ENCODE assay signal across 9 mouse cellular contexts in genomic region chr5:45521601-45522000, GRCm38 (mm10). TPM values are rescaled to one million over a fixed set of nuclear protein-coding genes. Genes with fewer than 3 reads are reported as not detected.
A peak's percentile ranks its signal among the peaks of the same experiment; 100 is the strongest.
DNase-seq lines count a peak whose midpoint lies in the region; ATAC-seq and TF ChIP-seq lines count a peak whose summit lies in the region.
"Had no signal": no experiment of that assay in that cellular context is flagged by ENCODE, and none has a peak within 500 bp of the region (broad histone marks: within the 10 kb centered on the region; RNA-seq: fewer than 3 reads in every experiment).

No protein-coding gene starts in this region.

- TF ChIP-seq POLR2A in cortical plate, adult 2 months (IDR thresholded peaks at IDR 0.05; ENCODE audit: extremely low read depth, insufficient read depth, low read length) = no peak

- H3K4me2 ChIP-seq in heart, embryonic 14.5 days (ENCODE audit: low read length) = peak overlapping the region; percentile 97
- H3K4me2 ChIP-seq in hindbrain, postnatal 0 days (ENCODE audit: low read depth, low read length) = peak overlapping the region; percentile 95
- peak overlapping the region; percentile 91 for H3K4me2 ChIP-seq in midbrain, embryonic 14.5 days (ENCODE audit: low read length)

- H3K36me3 ChIP-seq in heart, embryonic 14.5 days (ENCODE audit: control insufficient read depth, insufficient read depth, low read length) = peaks cover 37% of the 10 kb centered on the region
- H3K36me3 ChIP-seq in hindbrain, postnatal 0 days (ENCODE audit: insufficient read depth, low read length) = peaks cover 18% of the 10 kb centered on the region
- peaks cover 33% of the 10 kb centered on the region for H3K36me3 ChIP-seq in midbrain, embryonic 14.5 days (ENCODE audit: control insufficient read depth, insufficient read depth, low read length)

- H3K9me3 ChIP-seq in heart, embryonic 14.5 days (ENCODE audit: control insufficient read depth, low read length) = no peaks in the 10 kb centered on the region
- H3K9me3 ChIP-seq in hindbrain, postnatal 0 days (ENCODE audit: low read length) = no peaks in the 10 kb centered on the region
- no peaks in the 10 kb centered on the region for H3K9me3 ChIP-seq in midbrain, embryonic 14.5 days (ENCODE audit: control insufficient read depth, low read length)

- ATAC-seq in heart, embryonic 14.5 days (ENCODE audit: insufficient number of reproducible peaks, insufficient read depth, low FRiP score, low read depth) = no peak
- no peak for ATAC-seq in hindbrain, postnatal 0 days
- no peak for ATAC-seq in midbrain, embryonic 14.5 days (ENCODE audit: low FRiP score, low TSS enrichment)

- no peak overlapping the region for H3K27ac ChIP-seq in heart, embryonic 14.5 days (replicated peaks in 1 of 2; ENCODE audit: control insufficient read depth in 1 of 2, insufficient read depth in 1 of 2, low read depth in 2 of 2, low read length in 2 of 2)
- H3K27ac ChIP-seq in cortical plate, adult 2 months (ENCODE audit: insufficient read depth, low read length) = no peak overlapping the region
- no peak overlapping the region for H3K27ac ChIP-seq in hindbrain, postnatal 0 days
- H3K27ac ChIP-seq in midbrain, embryonic 14.5 days (replicated peaks; ENCODE audit: low read depth, low read length) = no peak overlapping the region

- H3K27me3 ChIP-seq in heart, embryonic 14.5 days (ENCODE audit: control insufficient read depth, insufficient read depth, low read length) = no peaks in the 10 kb centered on the region
- H3K27me3 ChIP-seq in hindbrain, postnatal 0 days (ENCODE audit: insufficient read depth, low read length) = no peaks in the 10 kb centered on the region
- no peaks in the 10 kb centered on the region for H3K27me3 ChIP-seq in midbrain, embryonic 14.5 days (ENCODE audit: control insufficient read depth, insufficient read depth, low read length)

- peaks cover 2 to 12% of the 10 kb centered on the region in 2 experiments; a peak in 3 of 4 replicates for H3K4me1 ChIP-seq in heart, embryonic 14.5 days (ENCODE audit: control insufficient read depth in 2 of 2, insufficient read depth in 2 of 2, low read length in 2 of 2)
- peaks cover 5% of the 10 kb centered on the region for H3K4me1 ChIP-seq in cortical plate, adult 2 months (ENCODE audit: control insufficient read depth, insufficient read depth, low read length)
- H3K4me1 ChIP-seq in hindbrain, postnatal 0 days (ENCODE audit: insufficient read depth, low read length) = peaks cover 8% of the 10 kb centered on the region
- H3K4me1 ChIP-seq in midbrain, embryonic 14.5 days (ENCODE audit: control insufficient read depth, insufficient read depth, low read length) = peaks cover 10% of the 10 kb centered on the region

- WGBS in heart, embryonic 14.5 days = 92% methylated on average over 6 of the region's 6 CpGs
- WGBS in hindbrain, postnatal 0 days = 68% methylated on average over 6 of the region's 6 CpGs
- WGBS in midbrain, embryonic 14.5 days = 87% methylated on average over 6 of the region's 6 CpGs

- no peak for TF ChIP-seq CTCF in cortical plate, adult 2 months (IDR thresholded peaks at IDR 0.05; ENCODE audit: extremely low read depth, insufficient read depth, low read length)
- no peak for TF ChIP-seq CTCF in hindbrain, postnatal 0 days (IDR thresholded peaks at IDR 0.05; ENCODE audit: low read depth)

- no peak overlapping the region for H3K9ac ChIP-seq in heart, embryonic 14.5 days (ENCODE audit: low read length)
- H3K9ac ChIP-seq in hindbrain, postnatal 0 days (replicated peaks; ENCODE audit: low read length) = no peak overlapping the region; the same call in 1 of the 2 replicates
- H3K9ac ChIP-seq in midbrain, embryonic 14.5 days (replicated peaks; ENCODE audit: low read length) = no peak overlapping the region

- intact Hi-C loops in heart, postnatal 14 days (cut with DNase I) = loop anchor here (2.0 to 10.0 kb wide), 2 partner anchors 73 to 1297 kb away; partner anchors contain the start of gene Tapt1

- DNase-seq in heart, postnatal 14 days = no peak
- no peak for DNase-seq in hindbrain, postnatal 0 days (ENCODE audit: low spot score)
- no peak for DNase-seq in midbrain, embryonic 14.5 days
- no peak for DNase-seq in right cerebral cortex, postnatal 25 days
- no peak for DNase-seq in right cerebral cortex, adult 2 months (ENCODE audit: low spot score in 2 of 2)
- no peak for DNase-seq in layer of hippocampus, adult 11-12 months (ENCODE audit: low spot score)
- DNase-seq: adrenal gland, postnatal 25 days had no signal

- H3K4me3 ChIP-seq in heart, embryonic 14.5 days (ENCODE audit: control insufficient read depth in 1 of 2, insufficient read depth in 1 of 2, low read depth in 1 of 2, low read length in 2 of 2) = no peak overlapping the region
- 0 out of 2 replicates have a peak overlapping the region, but pooled peaks have one; percentile 59 for H3K4me3 ChIP-seq in cortical plate, adult 2 months (ENCODE audit: insufficient read depth, low read length)
- H3K4me3 ChIP-seq in hindbrain, postnatal 0 days (ENCODE audit: low read length) = no peak overlapping the region
- H3K4me3 ChIP-seq in midbrain, embryonic 14.5 days (replicated peaks; ENCODE audit: low read depth, low read length) = peak overlapping the region; percentile 97

RNA-seq across cellular contexts. Expression of gene Med28, which starts 1.6 kb away (rescaled TPM):
- polyA plus RNA-seq in heart, embryonic 14.5 days (2014; fragmentation: Nextera tagmentation; extraction: Ambion mirVana) = 175 and 193 TPM in 2 replicates
- 10 to 100 TPM; 44.3 to 48.4 TPM for total RNA-seq in heart, postnatal 14 days (2021)
- polyA plus RNA-seq in cortical plate, adult 2 months (2012; rRNA removed) = 128 and 130 TPM in 2 replicates
- total RNA-seq in hindbrain, postnatal 0 days (2014; rRNA removed) = 27.7 and 71.0 TPM in 2 replicates
- 222 and 232 TPM in 2 replicates for polyA plus RNA-seq in hindbrain, postnatal 0 days (2015; fragmentation: Nextera tagmentation; extraction: Ambion mirVana)
- 288 and 301 TPM in 2 replicates for polyA plus RNA-seq in midbrain, embryonic 14.5 days (2014; fragmentation: Nextera tagmentation; extraction: Ambion mirVana)

RNA-seq across cellular contexts. Expression of gene Lap3, which starts 28.4 kb away (rescaled TPM):
- polyA plus RNA-seq in heart, embryonic 14.5 days (2014; fragmentation: Nextera tagmentation; extraction: Ambion mirVana) = 70.5 and 70.6 TPM in 2 replicates
- total RNA-seq in heart, postnatal 14 days (2021) = 10 to 100 TPM; 68.9 to 75.3 TPM
- polyA plus RNA-seq in cortical plate, adult 2 months (2012; rRNA removed) = 50.7 and 57.8 TPM in 2 replicates
- total RNA-seq in hindbrain, postnatal 0 days (2014; rRNA removed) = 21.9 and 24.3 TPM in 2 replicates
- polyA plus RNA-seq in hindbrain, postnatal 0 days (2015; fragmentation: Nextera tagmentation; extraction: Ambion mirVana) = 36.2 and 36.5 TPM in 2 replicates
- polyA plus RNA-seq in midbrain, embryonic 14.5 days (2014; fragmentation: Nextera tagmentation; extraction: Ambion mirVana) = 25.8 and 36.3 TPM in 2 replicates

Comparison
In these comparisons a context has a peak if more than half of its experiments do, and no peak if none do; other contexts are left out.
1. H3K4me3 ChIP-seq: peak in cortical plate, adult 2 months (single experiment) and midbrain, embryonic 14.5 days (single experiment); none in heart, embryonic 14.5 days (0 of 2) and hindbrain, postnatal 0 days (single experiment).
2. Peak in every context shown above with its lines, with median percentiles within 50 percentile points of each other: H3K4me2 ChIP-seq.